Mouse (Mus musculus) ES-E14 (cell line): ENCODE results near the gene Akr1c14. TPM values are rescaled to one million over a fixed set of nuclear protein-coding genes. Genes with fewer than 3 reads are reported as not detected.

Experiments used
- DNase-seq: peaks from one replicate; pipeline ENCODE4 v3.0.0-alpha.2; 2013; ENCODE audit warnings: low read depth, low spot score
- H3K27ac ChIP-seq: 2 replicates; pipeline ENCODE4 v1.5.1; 2012; ENCODE audit warnings: low read depth, mild to moderate bottlenecking, low read length, moderate library complexity, mixed read lengths; ENCODE audit not compliant: poor library complexity, insufficient read depth, severe bottlenecking
- H3K36me3 ChIP-seq: 2 replicates; pipeline ENCODE4 v1.6.1; 2012; ENCODE audit warnings: mild to moderate bottlenecking, low read length, moderate library complexity, mixed read lengths; ENCODE audit not compliant: control insufficient read depth, poor library complexity, insufficient read depth, severe bottlenecking
- H3K4me1 ChIP-seq, 2 experiments: fragments of 150-350 bp in 1 of 2; sonication (generic) in 1 of 2; 2 replicates each; pipeline ENCODE4 v1.6.1; 2012; ENCODE audit warnings: low read length in 2 of 2, mild to moderate bottlenecking in 1 of 2, mixed read lengths in 1 of 2; ENCODE audit not compliant: control insufficient read depth in 2 of 2, insufficient read depth in 2 of 2, poor library complexity in 1 of 2
- H3K4me3 ChIP-seq, 2 experiments: fragments of 150-350 bp in 1 of 2; sonication (generic) in 1 of 2; 2 replicates each; pipeline ENCODE4 v1.5.1; 2012; ENCODE audit warnings: low read length in 2 of 2, low read depth in 1 of 2, mild to moderate bottlenecking in 1 of 2, mixed read lengths in 1 of 2; ENCODE audit not compliant: insufficient read depth in 1 of 2, poor library complexity in 1 of 2, severe bottlenecking in 1 of 2
- H3K9ac ChIP-seq: 2 replicates; pipeline ENCODE4 v1.6.1; 2012; ENCODE audit warnings: low read depth, mild to moderate bottlenecking, low read length, mixed read lengths; ENCODE audit not compliant: poor library complexity, insufficient read depth, severe bottlenecking
- H3K9me3 ChIP-seq: fragments of 150-350 bp; sonication (generic); 2 replicates; pipeline ENCODE4 v1.6.1; 2012; ENCODE audit warnings: low read depth, mild to moderate bottlenecking, low read length; ENCODE audit not compliant: control insufficient read depth, insufficient read depth
- CHD2 ChIP-seq: IDR thresholded peaks from 2 replicates; pipeline ENCODE4 v1.6.1; 2014; ENCODE audit warnings: mild to moderate bottlenecking, low read depth, low read length, inconsistent platforms
- HCFC1 ChIP-seq: IDR thresholded peaks from 2 replicates; pipeline ENCODE4 v1.6.1; 2012; ENCODE audit warnings: low read length, inconsistent platforms, borderline replicate concordance; ENCODE audit not compliant: insufficient read depth
- MAFK ChIP-seq: IDR thresholded peaks from 2 replicates; pipeline ENCODE4 v1.6.1; 2014; ENCODE audit warnings: mild to moderate bottlenecking, low read depth, low read length, inconsistent platforms; ENCODE audit not compliant: insufficient read depth
- ZC3H11A ChIP-seq: IDR thresholded peaks from 2 replicates; pipeline ENCODE4 v1.6.1; 2012; ENCODE audit warnings: low read depth, mild to moderate bottlenecking, inconsistent platforms, low read length, borderline replicate concordance
- ZNF384 ChIP-seq: IDR thresholded peaks from 2 replicates; pipeline ENCODE4 v1.6.1; 2012; ENCODE audit warnings: low read depth, low read length, inconsistent platforms
- in situ Hi-C, 2 experiments: fragments of 600-800 bp; cut with MboI; formaldehyde crosslinking; loops; one replicate each; pipeline ENCODE4 v1.15.1; 2025; ENCODE audit warnings: low sequenced_read_pairs in 2 of 2, inconsistent platforms in 1 of 2; ENCODE audit not compliant: unreplicated experiment in 2 of 2
- total RNA-seq: library from RNA; depleted of rRNA; stranded (reverse); fragments of 300-350 nt; gene quantifications from 2 replicates; pipeline ENCODE4 v1.2.3, GENCODE M21; 2012

Akr1c14 gene
- total RNA-seq, 1 experiment = 0.40 TPM

- H3K4me1 ChIP-seq = no peaks in the 10 kb centered on the region
- TF ChIP-seq CHD2 (no peak), ZNF384 (no peak), HCFC1 (no peak), ZC3H11A (no peak), MAFK (no peak)
- no peaks in the 10 kb centered on the region for H3K9me3 ChIP-seq
- H3K27ac ChIP-seq = no peak overlapping the region
- no peak for DNase-seq
- H3K4me3 ChIP-seq = no peak overlapping the region
- in situ Hi-C loops = no loop called here
- H3K36me3 ChIP-seq = no peaks in the 10 kb centered on the region
- no peak overlapping the region for H3K9ac ChIP-seq
These were observed 16.3 kb upstream of the Akr1c14 start for GRCm38 (mm10) chr13:4032512-4032911.

- Histone ChIP-seq H3K4me1 (no peaks in the 10 kb centered on the region), H3K9ac (no peak overlapping the region), H3K27ac (no peak overlapping the region), H3K4me3 (no peak overlapping the region), H3K36me3 (no peaks in the 10 kb centered on the region), H3K9me3 (no peaks in the 10 kb centered on the region)
- no peak for DNase-seq
- in situ Hi-C loops = no loop called here
- no peak for TF ChIP-seq HCFC1
- peak; percentile 28; the same call in 1 of the 2 replicates for TF ChIP-seq ZNF384
These were observed 13.8 kb upstream of the Akr1c14 start for GRCm38 (mm10) chr13:4035052-4035451.

- Histone ChIP-seq H3K27ac (no peak overlapping the region), H3K4me1 (no peaks in the 10 kb centered on the region), H3K9ac (no peak overlapping the region), H3K9me3 (no peaks in the 10 kb centered on the region), H3K4me3 (no peak overlapping the region), H3K36me3 (no peaks in the 10 kb centered on the region)
- no peak for DNase-seq
- in situ Hi-C loops = no loop called here
- TF ChIP-seq ZNF384 = no peak
- no peak for TF ChIP-seq ZC3H11A
- TF ChIP-seq MAFK = no peak
- no peak for TF ChIP-seq HCFC1
- TF ChIP-seq CHD2 = no peak
These were observed 2.7 kb upstream of the Akr1c14 start for GRCm38 (mm10) chr13:4046113-4046512.

GRCm38 (mm10) chr13:4046841-4047240 lies 2.0 kb upstream of the Akr1c14 start:
- Histone ChIP-seq H3K27ac (no peak overlapping the region), H3K9ac (no peak overlapping the region), H3K4me3 (no peak overlapping the region), H3K4me1 (no peaks in the 10 kb centered on the region), H3K36me3 (no peaks in the 10 kb centered on the region), H3K9me3 (no peaks in the 10 kb centered on the region)
- no peak for TF ChIP-seq HCFC1
- no peak for TF ChIP-seq CHD2
- TF ChIP-seq ZC3H11A = no peak
- no peak for TF ChIP-seq MAFK
- no peak for TF ChIP-seq ZNF384
- no peak for DNase-seq
- in situ Hi-C loops = no loop called here

DNA sequence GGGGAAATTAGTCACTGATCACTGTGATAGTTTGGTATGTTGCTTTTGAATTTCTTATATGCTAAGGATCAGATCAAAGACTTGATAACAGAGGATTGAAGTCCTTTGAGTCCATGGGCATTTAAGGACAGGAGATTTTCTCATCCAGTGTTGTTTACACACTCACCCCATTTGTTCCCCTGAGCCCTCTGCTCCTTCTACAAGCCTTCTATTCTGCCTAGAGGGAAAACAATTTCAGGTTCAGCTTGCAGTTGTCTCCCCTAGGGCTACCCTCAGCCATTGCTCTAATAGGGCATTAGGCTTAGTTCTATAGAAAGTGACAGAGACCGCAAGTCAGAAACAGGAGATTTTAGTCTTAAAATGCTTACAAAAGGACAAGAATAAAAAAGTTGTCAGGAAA lies 585 bp upstream of the Akr1c14 start:
- TF ChIP-seq HCFC1 (no peak), ZNF384 (no peak), CHD2 (no peak), ZC3H11A (no peak), MAFK (no peak)
- no peaks in the 10 kb centered on the region for H3K9me3 ChIP-seq
- H3K27ac ChIP-seq = no peak overlapping the region
- no peak overlapping the region for H3K9ac ChIP-seq
- H3K4me1 ChIP-seq = no peaks in the 10 kb centered on the region
- no peak for DNase-seq
- H3K4me3 ChIP-seq = no peak overlapping the region
- H3K36me3 ChIP-seq = no peaks in the 10 kb centered on the region
- in situ Hi-C loops = no loop called here
